Mouse (Mus musculus) forebrain, embryonic 13.5 days (tissue): ENCODE results near the gene Syt14. TPM values are rescaled to one million over a fixed set of nuclear protein-coding genes. Genes with fewer than 3 reads are reported as not detected.

Experiments
- ATAC-seq: fragments of 200-750 bp; cut with Nextera tagmentation; 2 replicates; pipeline ENCODE4 v1.8.0; 2017
- H3K27ac ChIP-seq: fragments of 300-500 bp; sonication (generic); 2 replicates; pipeline ENCODE4 v1.5.1; 2015; ENCODE audit warnings: inconsistent platforms, mild to moderate bottlenecking, moderate library complexity
- H3K27me3 ChIP-seq: fragments of 300-500 bp; sonication (generic); 2 replicates; pipeline ENCODE4 v1.6.1; 2015; ENCODE audit warnings: mild to moderate bottlenecking, inconsistent platforms
- H3K36me3 ChIP-seq: fragments of 300-500 bp; sonication (generic); 2 replicates; pipeline ENCODE4 v1.6.1; 2015; ENCODE audit warnings: mild to moderate bottlenecking, inconsistent platforms; ENCODE audit not compliant: poor library complexity, severe bottlenecking
- H3K4me1 ChIP-seq: fragments of 300-500 bp; sonication (generic); 2 replicates; pipeline ENCODE4 v1.6.1; 2015; ENCODE audit warnings: inconsistent platforms
- H3K4me2 ChIP-seq: fragments of 300-500 bp; sonication (generic); 2 replicates; pipeline ENCODE4 v1.6.1; 2015; ENCODE audit warnings: inconsistent platforms, mild to moderate bottlenecking, moderate library complexity
- H3K4me3 ChIP-seq: fragments of 300-500 bp; sonication (generic); 2 replicates; pipeline ENCODE4 v1.5.1; 2015; ENCODE audit warnings: mild to moderate bottlenecking, inconsistent platforms
- H3K9ac ChIP-seq: fragments of 300-500 bp; sonication (generic); 2 replicates; pipeline ENCODE4 v1.6.1; 2015; ENCODE audit warnings: mild to moderate bottlenecking, inconsistent platforms
- H3K9me3 ChIP-seq: fragments of 300-500 bp; sonication (generic); replicated peaks from 2 replicates; pipeline ENCODE4 v1.6.1; 2016; ENCODE audit warnings: inconsistent platforms
- WGBS: fragments of 180-500 bp; shearing (Covaris S2); methylation state at CpG from one replicate; pipeline ENCODE4 v1.1.7; 2015; 5-methylcytosine and 5-hydroxymethylcytosine counted together
- polyA plus RNA-seq: library from polyadenylated mRNA; unstranded; fragments of >200 nt; fragmentation: Nextera tagmentation; extraction: Ambion mirVana; gene quantifications from 2 replicates; pipeline ENCODE4 v1.2.1, GENCODE M21; 2015

Syt14 gene
- polyA plus RNA-seq, 1 experiment from 2014 or later, result 6.2 TPM

DNA sequence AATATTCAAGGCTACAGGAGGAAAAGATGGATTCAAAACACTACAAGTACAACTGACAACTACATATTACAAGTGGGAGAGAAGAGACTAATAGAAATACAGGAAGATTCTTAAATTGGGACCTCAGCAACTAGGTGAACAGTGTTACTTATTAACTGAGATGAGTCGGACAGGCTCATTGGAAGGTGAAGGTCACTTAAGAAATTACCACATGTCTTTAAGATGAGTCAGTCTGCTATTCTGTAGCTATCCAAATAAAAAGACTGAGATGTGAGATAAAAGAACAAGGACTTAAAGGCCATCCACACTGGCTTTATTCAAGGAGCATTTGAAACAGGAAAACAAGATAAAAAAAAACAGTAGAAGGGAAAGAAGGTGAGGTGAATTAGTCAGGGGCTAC, 11.3 kb downstream of the Syt14 start:
- H3K9me3 ChIP-seq, result no peaks in the 10 kb centered on the region
- H3K27ac ChIP-seq, result no peak overlapping the region
- WGBS, result 87% methylated on average over 1 of the region's 1 CpGs
- no peak overlapping the region for H3K9ac ChIP-seq
- no peak overlapping the region for H3K4me2 ChIP-seq
- H3K4me3 ChIP-seq, result no peak overlapping the region
- no peaks in the 10 kb centered on the region for H3K36me3 ChIP-seq
- H3K27me3 ChIP-seq, result no peaks in the 10 kb centered on the region
- no peak for ATAC-seq
- H3K4me1 ChIP-seq, result no peaks in the 10 kb centered on the region

DNA sequence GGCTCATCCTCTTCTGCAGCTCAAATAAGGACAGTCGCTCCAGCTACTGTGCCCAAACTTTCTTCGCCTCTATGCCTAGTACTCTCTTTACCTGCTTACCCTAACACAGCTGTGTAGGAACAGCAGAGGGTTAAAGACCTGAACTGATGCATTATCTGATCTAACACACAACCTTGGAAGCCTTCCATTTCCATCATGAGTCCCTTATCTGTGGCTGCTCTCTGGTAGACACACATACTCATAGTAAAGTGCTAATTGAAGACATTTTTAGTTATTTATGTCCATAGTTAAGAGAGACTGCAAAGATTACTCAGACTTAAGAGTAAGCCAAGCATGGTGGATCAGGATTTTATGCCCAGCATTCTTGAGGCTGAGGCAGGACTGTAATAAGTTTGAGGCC, 23.2 kb downstream of the Syt14 start:
- Histone ChIP-seq H3K36me3 (no peaks in the 10 kb centered on the region), H3K9me3 (no peaks in the 10 kb centered on the region), H3K4me2 (no peak overlapping the region), H3K4me1 (no peaks in the 10 kb centered on the region), H3K4me3 (no peak overlapping the region), H3K27ac (no peak overlapping the region), H3K9ac (no peak overlapping the region), H3K27me3 (no peaks in the 10 kb centered on the region)
- WGBS, result 99% methylated on average over 2 of the region's 2 CpGs
- no peak for ATAC-seq

DNA sequence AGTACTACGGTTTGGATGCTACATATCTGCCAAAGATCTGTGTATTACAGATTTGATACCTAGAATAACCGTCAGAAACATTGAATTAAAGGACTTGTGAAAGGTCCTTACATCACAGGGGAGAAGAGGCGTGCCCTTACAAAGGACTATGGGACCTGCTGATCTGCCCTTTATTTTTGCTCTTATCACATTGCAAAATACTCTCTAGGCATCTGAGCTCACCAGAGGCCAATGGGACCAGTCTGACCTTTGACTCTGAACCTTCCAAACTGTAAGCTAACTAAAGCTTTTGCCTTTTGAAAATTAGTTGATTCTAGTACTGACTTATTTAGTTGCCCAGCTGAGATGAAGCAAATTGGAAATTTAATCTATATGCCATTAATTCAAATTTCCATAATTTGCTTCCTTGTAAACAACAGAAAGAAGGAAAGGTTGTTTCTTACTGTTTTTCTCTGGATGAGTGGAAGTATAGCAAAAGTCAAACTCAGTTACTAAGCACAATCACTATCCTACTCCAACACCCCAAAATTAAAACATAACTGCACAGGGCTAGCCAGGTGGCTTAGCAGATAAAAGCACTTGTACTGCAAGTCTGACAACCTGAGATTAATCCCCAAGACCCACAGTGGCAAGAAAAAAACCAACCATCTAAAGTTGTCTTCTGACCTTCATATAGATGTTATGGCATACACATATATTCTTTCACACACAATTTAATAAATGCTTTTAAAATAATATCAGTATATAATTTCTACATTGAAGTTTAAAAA, 24.4 kb downstream of the Syt14 start:
- WGBS, result 90% methylated on average over 3 of the region's 3 CpGs
- Histone ChIP-seq H3K9ac (no peak overlapping the region), H3K36me3 (no peaks in the 10 kb centered on the region), H3K27me3 (no peaks in the 10 kb centered on the region), H3K4me1 (no peaks in the 10 kb centered on the region), H3K4me2 (no peak overlapping the region), H3K4me3 (no peak overlapping the region), H3K9me3 (no peaks in the 10 kb centered on the region), H3K27ac (no peak overlapping the region)
- no peak for ATAC-seq

DNA sequence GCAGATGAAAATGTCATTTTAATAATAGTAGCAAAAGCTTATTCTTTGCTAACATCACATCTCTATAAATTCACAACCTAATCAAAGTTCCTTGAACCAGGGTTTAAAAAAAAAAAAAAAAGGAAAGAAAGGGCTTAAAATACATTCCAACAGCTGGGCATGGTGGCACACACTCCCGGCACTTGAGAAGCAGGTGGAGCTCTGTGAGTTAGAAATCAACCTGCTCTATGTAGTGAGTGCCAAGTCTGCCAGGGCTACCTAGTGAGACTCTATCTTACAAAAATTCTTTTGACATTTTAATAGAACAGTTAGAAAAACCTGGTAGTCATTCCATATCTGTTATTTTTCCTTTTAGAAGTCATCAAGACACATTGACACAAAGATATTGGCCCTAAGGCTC, 31.0 kb downstream of the Syt14 start:
- no peak overlapping the region for H3K27ac ChIP-seq
- no peak overlapping the region for H3K4me2 ChIP-seq
- 91% methylated on average over 1 of the region's 1 CpGs for WGBS
- H3K4me1 ChIP-seq, result no peaks in the 10 kb centered on the region
- no peaks in the 10 kb centered on the region for H3K9me3 ChIP-seq
- H3K9ac ChIP-seq, result no peak overlapping the region
- no peaks in the 10 kb centered on the region for H3K36me3 ChIP-seq
- no peak overlapping the region for H3K4me3 ChIP-seq
- no peaks in the 10 kb centered on the region for H3K27me3 ChIP-seq
- no peak for ATAC-seq

DNA sequence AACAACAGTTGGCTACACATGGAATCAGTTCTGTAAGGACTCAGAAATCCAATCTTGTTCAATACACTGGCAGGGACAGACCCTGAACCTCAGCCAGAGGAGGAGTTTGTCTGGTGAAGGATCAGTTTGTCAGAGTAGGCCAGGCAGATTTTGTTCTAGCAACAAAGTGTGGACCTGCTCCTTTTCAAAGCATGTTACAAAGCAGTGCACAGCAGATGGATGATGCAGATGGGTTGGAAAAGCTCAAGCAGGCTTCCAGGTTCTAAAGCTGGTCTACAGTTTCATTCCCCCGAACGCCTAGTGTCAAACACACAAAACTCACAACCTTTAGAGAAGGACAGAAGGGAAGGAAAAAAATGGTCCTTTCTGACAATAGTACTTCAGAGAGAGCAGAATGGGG, 31.6 kb downstream of the Syt14 start:
- no peaks in the 10 kb centered on the region for H3K9me3 ChIP-seq
- H3K9ac ChIP-seq, result no peak overlapping the region
- H3K4me1 ChIP-seq, result no peaks in the 10 kb centered on the region
- H3K4me2 ChIP-seq, result no peak overlapping the region
- no peak overlapping the region for H3K4me3 ChIP-seq
- H3K36me3 ChIP-seq, result no peaks in the 10 kb centered on the region
- H3K27me3 ChIP-seq, result no peaks in the 10 kb centered on the region
- H3K27ac ChIP-seq, result no peak overlapping the region
- no peak for ATAC-seq
- 91% methylated on average over 2 of the region's 2 CpGs for WGBS

GRCm38 (mm10) chr1:193002307-193002706, 33.3 kb downstream of the Syt14 start:
- no peak overlapping the region for H3K9ac ChIP-seq
- H3K4me1 ChIP-seq, result no peaks in the 10 kb centered on the region
- no peak overlapping the region for H3K4me2 ChIP-seq
- 92% methylated on average over 4 of the region's 4 CpGs for WGBS
- H3K36me3 ChIP-seq, result no peaks in the 10 kb centered on the region
- ATAC-seq, result no peak
- H3K27ac ChIP-seq, result no peak overlapping the region
- no peaks in the 10 kb centered on the region for H3K9me3 ChIP-seq
- H3K4me3 ChIP-seq, result no peak overlapping the region
- H3K27me3 ChIP-seq, result no peaks in the 10 kb centered on the region

- Histone ChIP-seq H3K27me3 (no peaks in the 10 kb centered on the region), H3K27ac (no peak overlapping the region), H3K9ac (no peak overlapping the region), H3K4me3 (no peak overlapping the region), H3K4me1 (no peaks in the 10 kb centered on the region), H3K36me3 (no peaks in the 10 kb centered on the region), H3K4me2 (no peak overlapping the region), H3K9me3 (no peaks in the 10 kb centered on the region)
- 90% methylated on average over 2 of the region's 2 CpGs for WGBS
- ATAC-seq, result no peak
These were observed 34.0 kb downstream of the Syt14 start for GRCm38 (mm10) chr1:193001587-193001986.

DNA sequence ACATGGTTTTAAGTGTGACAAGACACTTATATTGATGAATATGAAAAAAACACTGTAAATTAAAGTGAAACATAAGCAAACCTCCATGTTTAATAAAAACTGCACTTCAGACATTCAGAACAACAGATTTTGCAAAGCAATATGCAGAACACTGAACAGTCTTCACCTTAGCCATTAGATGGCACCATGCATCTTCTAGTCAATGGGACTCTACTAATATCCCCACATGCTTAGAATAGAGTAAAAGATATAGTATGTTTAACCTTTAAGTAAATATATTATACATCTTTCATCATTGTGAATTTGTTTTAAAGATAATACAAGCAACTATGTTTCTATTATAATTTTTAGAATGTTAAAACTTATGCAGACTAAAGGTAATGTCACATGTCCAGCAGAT, 34.7 kb downstream of the Syt14 start:
- H3K9ac ChIP-seq, result no peak overlapping the region
- H3K27me3 ChIP-seq, result no peaks in the 10 kb centered on the region
- ATAC-seq, result no peak
- no peak overlapping the region for H3K27ac ChIP-seq
- H3K36me3 ChIP-seq, result no peaks in the 10 kb centered on the region
- H3K4me2 ChIP-seq, result no peak overlapping the region
- H3K4me1 ChIP-seq, result no peaks in the 10 kb centered on the region
- H3K4me3 ChIP-seq, result no peak overlapping the region
- H3K9me3 ChIP-seq, result no peaks in the 10 kb centered on the region

GRCm38 (mm10) chr1:192994179-192994873, 41.2 kb downstream of the Syt14 start:
- Histone ChIP-seq H3K4me2 (no peak overlapping the region), H3K4me1 (no peaks in the 10 kb centered on the region), H3K36me3 (no peaks in the 10 kb centered on the region), H3K27me3 (no peaks in the 10 kb centered on the region), H3K4me3 (no peak overlapping the region), H3K9me3 (no peaks in the 10 kb centered on the region), H3K27ac (no peak overlapping the region), H3K9ac (no peak overlapping the region)
- ATAC-seq, result no peak
- WGBS, result 88% methylated on average over 2 of the region's 2 CpGs

DNA sequence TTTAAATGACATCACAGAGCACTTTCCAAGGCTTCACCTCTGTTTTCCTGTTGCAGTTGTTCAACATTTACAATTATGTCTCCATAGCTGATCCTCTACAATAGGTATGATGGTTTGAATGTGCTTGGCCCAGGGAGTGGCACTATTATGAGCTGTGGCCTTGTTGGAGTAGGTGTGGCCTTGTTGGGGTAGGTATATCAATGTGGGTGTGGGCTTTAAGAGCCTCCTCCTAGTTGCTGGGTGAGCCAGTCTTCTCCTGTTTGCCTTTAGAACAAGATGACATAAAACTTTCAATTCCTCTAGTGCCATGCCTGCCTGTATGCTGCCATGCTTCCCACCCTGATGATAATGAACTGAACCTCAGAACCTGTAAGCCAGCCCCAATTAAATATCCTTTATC, 42.1 kb downstream of the Syt14 start:
- Histone ChIP-seq H3K27ac (no peak overlapping the region), H3K9ac (no peak overlapping the region), H3K36me3 (no peaks in the 10 kb centered on the region), H3K27me3 (no peaks in the 10 kb centered on the region), H3K4me3 (no peak overlapping the region), H3K4me2 (no peak overlapping the region), H3K4me1 (no peaks in the 10 kb centered on the region), H3K9me3 (no peaks in the 10 kb centered on the region)
- ATAC-seq, result no peak

- ATAC-seq, result no peak
- Histone ChIP-seq H3K36me3 (no peaks in the 10 kb centered on the region), H3K4me3 (no peak overlapping the region), H3K27ac (no peak overlapping the region), H3K9me3 (no peaks in the 10 kb centered on the region), H3K4me1 (no peaks in the 10 kb centered on the region), H3K27me3 (no peaks in the 10 kb centered on the region), H3K9ac (no peak overlapping the region), H3K4me2 (no peak overlapping the region)
- 93% methylated on average over 3 of the region's 3 CpGs for WGBS
These were observed 48.4 kb downstream of the Syt14 start for GRCm38 (mm10) chr1:192987203-192987602.

DNA sequence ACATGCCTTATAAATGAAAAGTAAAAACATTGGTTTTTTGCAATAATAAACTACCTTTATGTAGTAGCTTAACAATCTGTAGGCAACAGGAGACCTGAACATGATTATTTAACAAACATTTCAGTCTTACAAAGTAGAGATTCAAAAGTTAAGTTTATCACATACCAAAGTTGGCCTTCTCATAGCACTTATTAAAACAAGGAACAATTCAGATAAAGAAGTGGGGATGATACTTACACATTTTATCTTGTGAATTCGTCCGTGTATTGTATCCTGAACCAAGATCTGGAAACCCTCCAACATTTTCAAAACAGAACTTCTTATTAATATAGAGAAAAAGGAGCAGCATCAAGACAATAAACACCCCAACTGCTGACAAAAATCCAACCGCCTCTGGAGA, 49.1 kb downstream of the Syt14 start:
- Histone ChIP-seq H3K4me2 (no peak overlapping the region), H3K36me3 (no peaks in the 10 kb centered on the region), H3K27me3 (no peaks in the 10 kb centered on the region), H3K4me3 (no peak overlapping the region), H3K27ac (no peak overlapping the region), H3K9me3 (no peaks in the 10 kb centered on the region), H3K4me1 (no peaks in the 10 kb centered on the region), H3K9ac (no peak overlapping the region)
- WGBS, result 87% methylated on average over 3 of the region's 3 CpGs
- ATAC-seq, result no peak

DNA sequence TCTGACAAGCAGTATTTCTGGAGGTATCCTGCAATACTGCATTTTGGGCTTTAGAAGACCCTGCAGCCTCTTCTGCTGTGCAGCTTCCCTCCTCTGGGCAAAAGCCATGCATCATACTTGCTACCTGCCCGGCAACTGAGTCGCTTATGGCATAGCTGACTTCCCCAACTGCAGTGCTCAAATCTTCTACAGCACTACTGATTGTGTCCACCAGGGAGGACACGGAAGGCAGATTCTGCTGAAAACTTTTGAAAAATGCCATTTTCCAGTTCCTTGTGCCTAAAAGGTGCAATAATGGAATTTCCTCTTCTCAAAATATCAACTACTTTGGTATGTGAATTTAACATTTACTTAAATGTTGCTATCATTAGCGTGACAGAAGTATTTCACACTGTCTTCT, 51.2 kb downstream of the Syt14 start:
- no peak overlapping the region for H3K9ac ChIP-seq
- no peak overlapping the region for H3K27ac ChIP-seq
- no peak overlapping the region for H3K4me2 ChIP-seq
- no peak overlapping the region for H3K4me3 ChIP-seq
- ATAC-seq, result no peak
- H3K27me3 ChIP-seq, result no peaks in the 10 kb centered on the region
- 0 out of 2 replicates have a peak, but pooled peaks cover 5% of the 10 kb centered on the region for H3K36me3 ChIP-seq
- H3K4me1 ChIP-seq, result no peaks in the 10 kb centered on the region
- 87% methylated on average over 4 of the region's 4 CpGs for WGBS
- no peaks in the 10 kb centered on the region for H3K9me3 ChIP-seq
